Mouse (Mus musculus) stomach, postnatal 0 days (tissue): ENCODE measurements around the gene Tspan18. TPM values are rescaled to one million over a fixed set of nuclear protein-coding genes. Genes with fewer than 3 reads are reported as not detected.
A peak's percentile ranks its signal among the peaks of the same experiment; 100 is the strongest.

Experiments
- ATAC-seq: fragments of 200-750 bp; cut with Nextera tagmentation; 2 replicates; pipeline ENCODE4 v1.8.0; 2017; ENCODE audit not compliant: low FRiP score, low TSS enrichment
- DNase-seq: peaks from one replicate; pipeline ENCODE4 v3.0.0-alpha.2; 2016; ENCODE audit warnings: low spot score
- H3K27ac ChIP-seq: fragments of 300-500 bp; sonication (generic); replicated peaks from 2 replicates; pipeline ENCODE4 v1.5.1; 2014; ENCODE audit warnings: mild to moderate bottlenecking, control low read depth
- H3K27me3 ChIP-seq: fragments of 300-500 bp; sonication (generic); 2 replicates; pipeline ENCODE4 v1.6.1; 2014; ENCODE audit warnings: low read length; ENCODE audit not compliant: control insufficient read depth, insufficient read depth
- H3K36me3 ChIP-seq: fragments of 300-500 bp; sonication (generic); 2 replicates; pipeline ENCODE4 v1.6.1; 2014; ENCODE audit warnings: low read length, mixed read lengths; ENCODE audit not compliant: control insufficient read depth, insufficient read depth
- H3K4me1 ChIP-seq: fragments of 300-500 bp; sonication (generic); replicated peaks from 2 replicates; pipeline ENCODE4 v1.6.1; 2014; ENCODE audit warnings: antibody characterized with exemption; ENCODE audit not compliant: control insufficient read depth, insufficient read depth
- H3K4me2 ChIP-seq: fragments of 300-500 bp; sonication (generic); replicated peaks from 2 replicates; pipeline ENCODE4 v1.6.1; 2014; ENCODE audit warnings: low read depth, mild to moderate bottlenecking, control low read depth, moderate library complexity
- H3K4me3 ChIP-seq: fragments of 300-500 bp; sonication (generic); 2 replicates; pipeline ENCODE4 v1.5.1; 2014; ENCODE audit warnings: low read depth, low read length, control low read depth
- H3K9ac ChIP-seq: fragments of 300-500 bp; sonication (generic); 2 replicates; pipeline ENCODE4 v1.6.1; 2014; ENCODE audit warnings: mild to moderate bottlenecking, low read length, control low read depth, mixed read lengths
- H3K9me3 ChIP-seq: fragments of 300-500 bp; sonication (generic); 2 replicates; pipeline ENCODE4 v1.6.1; 2016; ENCODE audit warnings: low read length; ENCODE audit not compliant: control insufficient read depth
- CTCF ChIP-seq: IDR thresholded peaks from 2 replicates; pipeline ENCODE4 v1.5.1; 2016; ENCODE audit warnings: antibody characterized with exemption, low read depth, mild to moderate bottlenecking, moderate library complexity
- EP300 ChIP-seq: optimal IDR thresholded peaks from 2 replicates; pipeline ENCODE3; 2016; ENCODE audit warnings: antibody characterized with exemption
- WGBS: fragments of 180-500 bp; shearing (Covaris S2); extraction: QIAGEN DNeasy Blood & Tissue Kit; methylation state at CpG from one replicate; pipeline ENCODE4 v1.1.7; 2014; 5-methylcytosine and 5-hydroxymethylcytosine counted together
- polyA plus RNA-seq: library from polyadenylated mRNA; unstranded; fragments of >200 nt; fragmentation: Nextera tagmentation; extraction: Ambion mirVana; gene quantifications from 2 replicates; pipeline ENCODE4 v1.2.1, GENCODE M21; 2015

Gene Tspan18
- polyA plus RNA-seq, 1 experiment from 2014 or later: 8.7 TPM

- Histone ChIP-seq H3K4me2 (no peak overlapping the region), H3K36me3 (no peaks in the 10 kb centered on the region), H3K4me3 (no peak overlapping the region), H3K4me1 (no peaks in the 10 kb centered on the region), H3K27ac (no peak overlapping the region), H3K9ac (no peak overlapping the region), H3K9me3 (no peaks in the 10 kb centered on the region), H3K27me3 (no peaks in the 10 kb centered on the region)
- DNase-seq (no peak), ATAC-seq (no peak)
- WGBS: 82% methylated on average over 13 of the region's 13 CpGs
- TF ChIP-seq EP300 (no peak), CTCF (no peak)
Observed at GRCm38 (mm10) chr2:93291186-93291926, 42.9 kb downstream of the Tspan18 start.

GRCm38 (mm10) chr2:93290345-93291118 lies 43.8 kb downstream of the Tspan18 start:
- H3K27ac ChIP-seq: no peak overlapping the region
- H3K36me3 ChIP-seq: no peaks in the 10 kb centered on the region
- H3K9ac ChIP-seq: no peak overlapping the region
- H3K4me2 ChIP-seq: no peak overlapping the region
- TF ChIP-seq CTCF: no peak
- DNase-seq: no peak
- no peaks in the 10 kb centered on the region for H3K4me1 ChIP-seq
- H3K4me3 ChIP-seq: no peak overlapping the region
- H3K9me3 ChIP-seq: no peaks in the 10 kb centered on the region
- 46% methylated on average over 7 of the region's 7 CpGs for WGBS
- no peak for ATAC-seq
- no peaks in the 10 kb centered on the region for H3K27me3 ChIP-seq

DNA sequence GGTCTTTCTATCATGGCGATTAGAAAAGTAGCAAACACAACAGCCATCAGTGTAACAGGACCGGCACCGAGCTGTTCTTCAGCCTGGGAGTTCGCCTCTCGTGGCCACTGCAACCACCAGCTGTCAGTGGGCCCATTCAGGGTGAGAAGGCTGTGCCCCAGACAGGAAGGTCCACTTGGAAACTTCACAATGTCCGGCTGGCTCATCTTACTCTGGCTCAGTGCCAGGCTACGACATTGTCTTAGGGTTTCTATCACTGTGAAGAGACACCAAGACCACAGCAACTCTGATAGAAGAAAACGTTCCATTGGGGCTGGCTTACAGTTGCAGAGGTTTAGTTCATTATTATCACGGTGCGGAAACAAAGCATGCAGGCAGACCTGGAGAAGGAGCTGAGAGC lies 45.1 kb downstream of the Tspan18 start:
- WGBS: 61% methylated on average over 10 of the region's 10 CpGs
- H3K4me3 ChIP-seq: no peak overlapping the region
- no peaks in the 10 kb centered on the region for H3K36me3 ChIP-seq
- TF ChIP-seq EP300: no peak
- no peak for TF ChIP-seq CTCF
- ATAC-seq (no peak), DNase-seq (no peak)
- no peak overlapping the region for H3K4me2 ChIP-seq
- no peaks in the 10 kb centered on the region for H3K9me3 ChIP-seq
- 0 out of 2 replicates have a peak, but pooled peaks cover 2% of the 10 kb centered on the region for H3K4me1 ChIP-seq
- no peak overlapping the region for H3K27ac ChIP-seq
- H3K27me3 ChIP-seq: no peaks in the 10 kb centered on the region
- H3K9ac ChIP-seq: no peak overlapping the region

- H3K4me1 ChIP-seq: peaks cover 4% of the 10 kb centered on the region; the same call in 1 of the 2 replicates
- H3K36me3 ChIP-seq: no peaks in the 10 kb centered on the region
- DNase-seq: no peak
- no peaks in the 10 kb centered on the region for H3K27me3 ChIP-seq
- no peak overlapping the region for H3K9ac ChIP-seq
- no peak overlapping the region for H3K4me3 ChIP-seq
- no peak for TF ChIP-seq EP300
- TF ChIP-seq CTCF: no peak
- H3K27ac ChIP-seq: no peak overlapping the region
- H3K4me2 ChIP-seq: no peak overlapping the region
- H3K9me3 ChIP-seq: no peaks in the 10 kb centered on the region
- WGBS: 46% methylated on average over 4 of the region's 4 CpGs
- no peak for ATAC-seq
Observed at GRCm38 (mm10) chr2:93287348-93287747, 47.0 kb downstream of the Tspan18 start.

GRCm38 (mm10) chr2:93286742-93287141 lies 47.6 kb downstream of the Tspan18 start:
- Histone ChIP-seq H3K4me1 (peaks cover 4% of the 10 kb centered on the region; the same call in 1 of the 2 replicates), H3K36me3 (no peaks in the 10 kb centered on the region), H3K4me2 (no peak overlapping the region), H3K27ac (no peak overlapping the region), H3K9ac (no peak overlapping the region), H3K4me3 (no peak overlapping the region), H3K9me3 (no peaks in the 10 kb centered on the region), H3K27me3 (no peaks in the 10 kb centered on the region)
- DNase-seq (no peak), ATAC-seq (no peak)
- 50% methylated on average over 4 of the region's 4 CpGs for WGBS
- no peak for TF ChIP-seq EP300

GRCm38 (mm10) chr2:93286321-93286720 lies 48.0 kb downstream of the Tspan18 start:
- H3K9me3 ChIP-seq: no peaks in the 10 kb centered on the region
- H3K9ac ChIP-seq: no peak overlapping the region
- no peaks in the 10 kb centered on the region for H3K27me3 ChIP-seq
- 0 out of 2 replicates have a peak overlapping the region, but pooled peaks have one; percentile 6 for H3K27ac ChIP-seq
- 65% methylated on average over 1 of the region's 2 CpGs for WGBS
- DNase-seq (no peak), ATAC-seq (no peak)
- no peak overlapping the region for H3K4me2 ChIP-seq
- H3K4me1 ChIP-seq: peaks cover 4% of the 10 kb centered on the region; the same call in 1 of the 2 replicates
- no peak overlapping the region for H3K4me3 ChIP-seq
- H3K36me3 ChIP-seq: no peaks in the 10 kb centered on the region
- no peak for TF ChIP-seq EP300
- TF ChIP-seq CTCF: no peak
